Mouse (Mus musculus): ENCODE data around the gene Gpr31b.
"Not testable (repeated sequence)": the region's sequence is repeated elsewhere in the genome, so short reads cannot be mapped to it uniquely, and the experiment has no call there.

DNA sequence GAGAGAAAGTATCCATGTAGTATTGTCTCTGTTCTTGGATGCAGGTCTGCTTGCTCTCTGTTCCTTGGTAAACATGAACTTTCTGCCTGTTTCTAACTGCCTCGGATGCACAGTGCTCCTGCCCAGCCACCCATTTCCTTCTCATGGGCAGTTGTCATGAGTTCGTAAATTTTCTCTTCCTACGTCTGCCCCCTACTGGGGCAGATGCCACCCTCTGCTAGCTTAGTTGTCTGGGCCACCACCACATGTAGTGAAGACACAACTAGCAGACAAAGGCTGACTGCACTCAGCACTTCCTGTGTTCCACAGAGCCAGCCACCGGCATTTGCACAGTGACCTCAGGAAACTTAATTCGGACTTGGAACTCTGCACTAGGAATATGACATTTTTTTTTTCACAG, 17.1 kb upstream of the Gpr31b start:
- not testable (repeated sequence) for TF ChIP-seq CTCF (IDR thresholded peaks at IDR 0.05; ENCODE audit: borderline replicate concordance, extremely low read depth, insufficient read depth, insufficient read length); POLR2A (IDR thresholded peaks at IDR 0.05; ENCODE audit: borderline replicate concordance, extremely low read depth, insufficient read depth, insufficient read length, poor library complexity, severe bottlenecking)

All from brain, embryonic 14.5 days (tissue).